Mouse (Mus musculus): Measurements from ENCODE around the gene Cd2bp2.

DNA sequence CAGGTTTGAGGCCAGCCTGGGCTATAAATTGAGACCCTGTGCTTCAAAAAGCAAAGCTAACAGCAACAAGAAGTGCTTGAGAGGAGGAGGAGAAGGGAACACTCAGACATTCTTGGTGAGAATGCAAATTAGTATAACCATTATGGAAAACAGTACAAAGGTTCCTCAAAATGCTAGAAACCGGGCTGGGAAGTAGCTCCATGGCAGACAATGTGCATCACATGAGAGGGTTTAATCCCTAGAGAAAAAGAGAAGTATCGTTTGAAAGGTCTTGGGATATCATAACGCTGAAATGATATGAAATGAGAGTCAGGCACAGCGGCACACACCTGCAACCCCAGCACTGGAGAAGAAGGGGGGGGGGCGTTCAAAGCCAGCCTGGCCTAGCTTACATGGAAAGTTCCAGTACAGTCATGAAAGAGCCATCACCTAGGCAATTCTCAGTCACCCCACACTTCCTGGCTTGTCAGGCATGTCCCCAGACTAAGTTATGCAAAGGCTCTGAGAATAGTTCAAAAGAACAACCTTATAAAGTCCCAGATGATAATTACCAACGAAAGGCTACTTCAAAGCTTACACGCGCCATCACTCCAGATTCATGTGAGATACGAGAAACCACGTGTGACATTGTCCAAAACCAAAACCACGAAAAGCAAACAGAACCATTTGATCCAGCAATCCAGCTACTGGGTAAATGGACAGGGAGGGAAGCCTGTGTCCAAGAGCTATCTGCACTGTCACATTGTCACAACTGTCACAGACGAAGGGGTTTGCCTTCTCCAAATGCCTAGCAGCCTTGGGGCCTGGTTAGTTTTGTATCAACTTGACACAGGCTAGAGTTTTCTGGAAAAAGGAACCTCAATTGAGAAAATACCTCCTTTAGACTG lies 30.0 kb downstream of the Cd2bp2 start:
- TF ChIP-seq POLR2A (IDR thresholded peaks at IDR 0.05; ENCODE audit: borderline replicate concordance, low read depth, low read length), result no peak
- no peak for TF ChIP-seq CTCF (IDR thresholded peaks at IDR 0.05; ENCODE audit: low read depth, low read length)
